Mouse (Mus musculus) spleen, postnatal 36 days (tissue): ENCODE measurements around the gene Ccdc136.
"Not testable (repeated sequence)": the region's sequence is repeated elsewhere in the genome, so short reads cannot be mapped to it uniquely, and the experiment has no call there.

Experiments
- DNase-seq, 2 experiments: peaks; one replicate each; pipeline ENCODE4 v3.0.0; 2022; ENCODE audit warnings: low spot score in 2 of 2, mixed read lengths in 1 of 2

Ccdc136 gene

DNA sequence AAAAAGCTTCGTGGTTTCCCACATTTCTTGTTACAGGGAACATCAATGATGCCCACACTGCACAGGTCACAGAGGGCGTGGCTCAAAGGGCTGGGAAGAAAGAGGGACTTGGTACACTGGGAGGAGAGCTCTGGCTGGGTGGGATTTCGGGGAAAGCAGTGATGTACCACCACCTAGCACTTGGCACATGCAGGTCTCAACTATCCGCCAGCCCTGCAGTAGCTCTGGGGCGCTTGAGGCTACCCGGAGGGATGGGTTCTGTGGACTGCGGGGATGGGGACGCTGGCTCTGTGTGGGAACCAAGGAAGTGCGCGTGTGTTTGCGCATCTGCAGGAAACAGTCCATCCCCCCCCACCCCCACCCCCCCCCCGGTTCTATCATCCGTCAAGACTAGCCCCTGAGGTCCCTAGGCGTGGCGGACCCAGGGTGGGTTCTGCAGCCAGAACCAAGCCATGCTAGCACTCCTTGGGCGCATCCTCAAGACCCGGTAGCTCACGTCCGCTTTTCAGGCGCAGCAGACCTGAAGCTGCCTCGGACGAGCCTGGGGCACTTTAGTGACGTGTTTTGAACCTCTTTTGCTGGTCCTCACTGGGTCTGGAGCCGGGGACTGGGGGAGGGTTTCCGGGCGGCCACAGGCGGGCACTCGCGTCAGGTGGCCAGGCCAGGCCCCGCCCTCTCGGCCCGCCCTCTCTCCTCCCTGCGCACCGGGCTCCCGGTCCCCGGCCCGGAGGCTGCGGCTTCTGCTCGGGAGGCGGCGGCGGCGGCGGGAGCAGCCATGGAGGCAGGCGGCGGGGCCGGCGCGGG lies at the start of gene Ccdc136:
TSS of gene Ccdc136 (plus strand) at position 400 of the 804 bp plus-strand sequence.
- peak; percentile 17 to 32 for DNase-seq

DNA sequence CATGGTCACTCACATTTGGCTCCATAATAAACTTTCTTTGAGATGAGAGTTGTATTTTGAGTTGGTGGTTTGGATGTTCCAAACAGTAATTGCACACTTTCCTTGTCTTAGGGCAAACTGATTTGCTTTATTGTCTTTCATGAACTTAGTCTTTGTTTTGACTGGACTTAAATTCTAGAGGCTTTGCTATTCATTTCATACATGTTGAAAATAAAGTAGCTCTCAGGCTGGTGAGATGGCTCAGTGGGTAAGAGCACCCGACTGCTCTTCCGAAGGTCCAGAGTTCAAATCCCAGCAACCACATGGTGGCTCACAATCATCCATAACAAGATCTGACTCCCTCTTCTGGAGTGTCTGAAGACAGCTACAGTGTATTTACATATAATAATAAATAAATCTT lies 49.6 kb upstream of the Ccdc136 start:
- not testable (repeated sequence) for DNase-seq

DNA sequence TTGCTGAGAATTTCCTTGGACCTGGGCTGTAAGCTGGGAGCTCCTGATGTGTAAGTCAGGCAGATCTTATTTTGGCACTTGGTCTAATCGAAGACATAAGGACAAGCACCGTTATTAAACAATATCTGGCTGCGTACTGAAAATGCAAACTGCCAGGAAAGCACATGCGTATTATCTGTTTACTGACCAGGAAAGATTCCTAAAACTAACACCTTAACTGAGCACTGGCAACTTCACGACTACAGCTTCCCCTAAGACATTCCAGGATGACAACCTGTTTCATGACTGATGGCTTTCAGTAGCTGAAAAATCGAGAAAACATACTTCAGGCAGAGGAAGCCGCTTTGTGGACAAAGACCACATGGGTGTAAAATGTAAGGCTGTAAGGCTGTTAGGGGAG lies 48.9 kb upstream of the Ccdc136 start:
- DNase-seq, result no peak

DNA sequence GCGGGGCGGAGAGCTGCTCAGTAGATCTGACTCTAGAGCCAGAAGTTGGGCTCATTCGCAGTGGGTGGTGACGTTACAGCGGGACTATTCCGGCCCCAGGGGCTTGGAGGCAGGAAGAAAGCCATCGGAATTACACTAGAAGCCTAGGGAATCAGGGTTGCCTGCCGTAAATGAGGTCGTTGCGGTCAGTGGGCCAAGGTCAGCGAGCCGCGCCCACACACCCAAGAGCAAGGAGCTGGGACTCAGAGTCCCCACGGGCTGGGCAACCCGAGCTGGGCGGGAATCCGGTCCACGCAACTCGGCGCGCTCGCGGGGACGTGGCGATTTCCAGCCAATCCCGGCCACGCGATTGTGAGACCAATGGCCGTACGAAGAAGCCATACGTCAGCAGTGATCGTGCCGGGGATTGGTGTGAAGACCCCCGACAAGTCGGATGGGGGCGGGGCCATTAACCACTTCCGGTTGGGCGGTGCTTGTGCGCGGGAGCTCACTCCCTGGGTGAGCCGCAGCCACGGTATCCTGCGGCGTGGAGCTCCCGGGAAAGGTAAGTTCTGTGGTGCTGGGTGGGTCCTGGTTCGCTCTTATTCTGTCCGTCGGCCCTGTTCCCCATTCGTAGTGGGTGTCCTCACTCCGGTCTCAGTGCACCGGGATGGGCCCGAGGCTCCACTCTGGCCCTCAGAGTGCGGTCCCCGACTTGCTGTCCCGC lies 48.3 kb upstream of the Ccdc136 start, which contains the start of gene Calu:
TSS of gene Calu (plus strand) at position 405 of the 706 bp plus-strand sequence.
- peak; percentile 98 to 99 for DNase-seq

DNA sequence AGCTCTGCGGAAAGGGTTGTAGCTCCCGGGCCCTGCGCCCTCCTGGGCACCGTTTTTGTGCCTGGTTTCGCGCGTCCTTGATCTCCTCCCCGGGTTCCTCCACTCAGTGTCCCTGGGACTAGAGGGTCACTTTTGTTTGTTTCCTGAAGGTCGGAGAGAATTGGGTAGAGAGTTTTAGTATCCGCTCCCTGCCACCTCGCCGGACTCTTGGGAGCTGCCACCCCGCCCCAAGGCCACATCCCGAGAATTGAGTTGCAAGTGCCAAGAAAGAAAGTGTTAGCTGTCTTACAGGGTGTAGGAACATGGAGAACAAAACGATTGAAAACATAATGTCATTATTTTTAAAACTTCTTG lies 47.8 kb upstream of the Ccdc136 start:
- DNase-seq, result no peak

DNA sequence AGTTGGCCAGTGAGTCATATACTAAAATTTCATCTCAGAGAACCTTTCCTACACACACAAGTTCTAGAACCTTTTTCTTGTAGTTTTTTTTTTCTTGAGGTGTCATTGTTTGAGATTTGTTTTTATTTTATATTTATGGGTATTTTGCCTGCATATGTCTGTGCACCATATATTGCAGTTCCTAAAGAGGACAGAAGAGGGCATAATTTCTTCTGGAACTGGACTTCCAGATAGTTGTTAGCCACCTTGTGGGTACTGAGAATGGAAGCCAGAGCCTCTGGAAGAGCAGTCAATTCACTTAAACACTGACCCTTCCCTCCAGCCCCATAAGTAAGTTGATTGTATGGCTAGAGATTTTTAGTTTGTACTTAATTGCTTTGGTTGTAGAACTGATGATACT lies 44.5 kb upstream of the Ccdc136 start:
- no peak for DNase-seq

DNA sequence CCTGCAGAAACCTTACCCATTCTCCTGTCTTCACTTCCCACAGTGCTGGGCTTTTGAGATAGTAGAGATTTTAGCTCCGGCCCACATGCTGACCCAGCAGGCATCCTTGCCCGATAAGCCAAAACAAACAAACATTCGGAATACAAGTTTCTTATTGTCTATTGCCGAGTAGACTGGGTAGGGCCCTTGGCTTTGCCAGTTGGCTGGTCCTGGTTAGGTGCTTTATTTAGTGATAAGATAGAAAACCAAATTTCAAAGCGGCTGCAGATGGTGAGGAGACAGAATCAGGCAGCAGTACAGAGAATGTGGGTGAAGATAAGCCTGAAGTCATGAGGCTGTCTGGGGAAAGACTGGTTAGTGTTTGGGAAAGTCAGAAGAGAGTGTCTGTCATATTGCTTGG lies 43.3 kb upstream of the Ccdc136 start:
- no peak for DNase-seq

DNA sequence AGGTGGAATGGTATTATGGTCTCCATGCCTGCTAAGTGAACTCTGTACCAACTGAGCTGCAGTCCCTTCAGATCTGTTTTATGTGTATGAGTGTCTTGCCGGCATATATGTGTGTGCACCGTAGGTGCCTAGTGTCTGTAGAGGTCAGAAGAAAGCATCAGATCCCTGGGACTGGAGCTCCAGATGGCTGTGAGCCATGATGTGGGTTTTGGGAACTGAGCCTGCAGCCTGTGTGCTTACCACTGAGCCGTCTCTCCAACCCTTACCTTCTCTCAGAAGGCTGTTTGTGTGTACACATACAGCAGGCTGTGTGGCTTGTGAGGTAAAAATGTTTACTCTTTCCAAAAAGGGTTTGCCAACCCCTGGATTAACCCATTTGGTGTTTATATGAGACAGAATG lies 36.7 kb upstream of the Ccdc136 start:
- no peak for DNase-seq

DNA sequence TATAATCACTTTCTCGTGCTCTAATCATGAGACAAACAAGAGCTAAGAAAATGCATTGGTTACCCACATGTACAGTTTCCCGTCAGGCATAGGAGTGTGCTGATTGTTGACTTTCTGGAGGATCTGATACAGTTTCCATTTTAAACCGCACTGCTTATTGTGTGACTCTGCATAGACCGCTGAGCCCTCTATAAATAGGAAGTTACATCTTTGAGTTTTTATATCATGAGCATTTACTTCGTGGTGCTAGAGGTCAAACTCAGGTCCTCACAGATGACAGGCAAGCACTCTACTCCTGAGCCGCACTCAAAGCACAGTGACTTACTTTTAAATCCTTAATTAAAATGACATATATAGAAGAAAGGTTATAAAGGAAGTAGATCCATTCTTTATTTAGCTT lies 35.9 kb upstream of the Ccdc136 start:
- no peak for DNase-seq

DNA sequence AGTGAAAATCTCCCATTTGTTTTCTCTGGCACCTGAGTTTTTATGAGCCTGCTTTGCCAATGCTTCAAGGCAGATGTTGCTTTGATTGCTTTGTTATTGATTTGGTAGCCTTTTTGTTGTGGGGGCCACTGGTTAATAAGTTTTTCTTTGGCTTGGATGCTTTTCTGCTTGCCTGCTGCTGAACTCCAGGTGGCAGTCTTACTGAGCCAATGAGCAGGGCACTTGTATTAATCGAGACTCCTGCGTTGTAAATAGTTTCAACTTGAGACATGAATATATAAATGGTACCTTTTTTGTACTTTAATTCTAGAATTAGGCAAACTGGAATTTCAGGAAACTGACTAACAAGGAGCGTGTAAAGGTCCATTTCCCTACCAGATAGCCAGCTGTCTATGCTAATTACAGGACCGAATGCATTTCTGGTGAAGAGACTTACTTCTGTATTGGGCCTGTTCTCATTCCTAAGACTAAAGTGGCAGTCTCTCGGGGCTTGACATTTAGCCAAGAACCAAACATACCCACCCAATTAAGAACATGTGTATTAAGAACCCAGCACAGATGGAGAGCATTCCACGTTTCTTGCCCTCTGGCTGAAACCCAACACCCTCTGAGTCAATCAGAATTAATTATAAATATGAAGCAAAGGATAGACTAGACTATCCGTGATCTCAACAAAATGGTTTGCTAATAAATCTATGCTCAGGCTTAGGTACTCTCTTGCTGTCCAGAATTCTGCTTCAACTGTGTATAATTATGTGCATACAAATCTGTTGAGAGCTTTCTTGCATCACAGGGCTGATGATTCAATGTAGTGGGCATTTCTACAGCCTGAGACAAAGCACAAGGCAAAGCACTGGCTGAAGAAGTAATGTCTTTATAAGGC lies 33.6 kb upstream of the Ccdc136 start:
- no peak for DNase-seq

DNA sequence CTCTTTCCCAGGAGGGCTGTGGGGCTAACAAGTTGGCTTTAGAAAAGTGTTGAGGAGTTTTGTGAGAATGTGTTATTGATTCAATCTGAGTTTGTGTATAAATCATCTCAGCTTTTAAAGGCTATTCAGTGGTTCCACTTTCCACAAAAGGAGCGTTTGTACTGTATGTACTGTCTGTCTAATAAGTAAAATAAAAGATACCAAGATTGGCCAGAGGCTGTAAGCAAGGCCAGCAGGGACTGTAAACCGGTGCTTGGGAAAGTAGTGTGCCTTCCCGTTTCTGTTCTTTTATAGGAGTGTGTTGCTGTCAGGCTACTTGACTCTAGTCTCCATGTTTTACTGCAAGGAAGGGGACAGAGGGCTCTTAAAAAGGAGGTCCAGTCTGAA lies 33.0 kb upstream of the Ccdc136 start:
- DNase-seq, result no peak

DNA sequence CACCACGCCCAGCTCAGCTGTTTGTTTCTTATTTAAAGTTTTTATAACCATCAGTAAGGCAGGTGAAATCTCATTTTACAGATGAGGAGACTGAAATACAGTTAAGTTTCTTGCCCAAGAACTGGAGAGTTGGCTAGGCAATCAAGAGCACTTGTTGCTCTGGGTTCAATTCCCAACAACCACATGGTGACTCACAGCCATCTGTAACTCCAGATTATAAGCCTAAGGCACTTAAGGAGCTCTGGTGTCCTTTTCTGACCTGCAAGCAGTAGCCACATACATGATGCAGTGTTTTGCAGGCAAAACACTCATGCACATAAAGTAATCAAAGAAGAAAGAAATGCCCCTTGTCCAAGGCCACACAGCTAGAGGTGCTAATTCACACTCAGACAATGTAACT lies 30.8 kb upstream of the Ccdc136 start:
- no peak for DNase-seq

DNA sequence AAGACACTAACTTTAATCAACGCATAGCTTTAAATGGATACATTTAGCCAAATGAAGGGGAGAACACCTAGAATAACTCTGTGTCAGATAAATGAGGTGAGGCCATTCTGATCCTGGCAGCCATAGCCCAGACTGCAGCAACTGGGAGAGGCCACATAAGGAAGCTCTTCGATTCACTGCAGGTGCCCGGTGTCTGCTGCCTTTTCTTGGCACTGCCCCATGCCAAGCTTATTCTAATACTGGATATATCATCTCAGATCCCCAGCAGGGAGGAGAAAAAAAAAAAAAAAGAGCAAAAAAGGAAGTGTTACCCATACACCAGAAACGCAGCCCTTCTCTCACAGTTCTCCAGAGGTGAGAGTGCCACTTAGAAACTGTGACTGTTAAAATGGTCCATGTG lies 18.7 kb upstream of the Ccdc136 start:
- no peak for DNase-seq

DNA sequence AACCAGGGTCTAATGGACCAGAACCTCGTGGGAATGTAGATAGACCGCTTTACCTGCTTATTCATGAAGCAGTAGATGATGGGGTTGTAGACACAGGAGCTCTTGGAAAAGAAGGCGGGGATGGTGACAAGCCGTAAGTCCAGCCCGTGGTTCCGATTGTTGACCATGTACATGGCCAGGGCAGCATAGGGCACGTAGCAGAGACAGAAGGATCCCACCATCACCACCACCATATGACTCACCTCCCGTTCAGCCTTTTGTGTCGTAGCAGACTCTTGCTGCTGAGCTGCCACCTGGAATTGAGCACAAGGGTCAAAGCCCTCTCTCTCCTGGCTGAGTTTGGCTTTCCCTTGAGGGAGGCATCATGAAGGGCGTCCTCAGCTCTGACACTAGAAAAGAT lies 17.4 kb upstream of the Ccdc136 start:
- no peak for DNase-seq

DNA sequence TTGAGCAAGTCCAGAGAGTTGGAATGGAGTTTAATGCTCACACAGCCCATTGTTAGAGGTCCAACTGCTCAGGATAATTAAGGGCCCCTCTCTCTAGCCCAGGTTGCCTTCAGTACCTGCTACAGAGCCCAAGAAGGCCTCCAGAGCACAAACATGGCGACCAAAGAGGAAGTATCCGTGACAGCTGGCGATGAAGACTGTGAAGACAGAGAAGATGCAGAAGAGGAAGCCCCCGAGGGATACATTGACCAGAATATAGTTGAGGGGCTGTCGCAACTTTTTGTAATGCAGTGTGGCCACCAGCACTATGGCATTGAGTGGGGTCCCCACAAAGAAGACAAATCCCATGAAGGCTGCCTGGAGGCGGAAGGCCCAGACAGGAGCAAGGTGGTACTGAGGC lies 16.2 kb upstream of the Ccdc136 start:
- DNase-seq, result no peak

DNA sequence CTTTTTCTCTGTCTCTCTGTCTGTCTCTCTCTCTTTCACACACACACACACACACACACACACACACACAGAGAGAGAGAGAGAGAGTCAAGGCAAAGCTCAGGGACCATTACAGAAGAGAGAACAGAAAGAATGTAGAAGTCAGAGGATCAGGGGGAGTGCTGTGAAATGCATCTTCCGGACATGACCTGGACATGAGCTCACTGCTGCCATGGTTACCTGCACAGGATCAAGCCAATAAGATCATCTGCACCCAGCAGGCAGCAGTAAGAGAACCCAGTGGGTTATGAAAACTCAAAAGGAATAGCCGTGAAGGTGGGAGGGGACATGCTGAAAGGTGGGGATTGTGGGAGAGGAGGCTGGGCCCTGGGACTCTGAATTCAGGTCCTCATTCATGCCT lies 13.7 kb upstream of the Ccdc136 start:
- no peak for DNase-seq

DNA sequence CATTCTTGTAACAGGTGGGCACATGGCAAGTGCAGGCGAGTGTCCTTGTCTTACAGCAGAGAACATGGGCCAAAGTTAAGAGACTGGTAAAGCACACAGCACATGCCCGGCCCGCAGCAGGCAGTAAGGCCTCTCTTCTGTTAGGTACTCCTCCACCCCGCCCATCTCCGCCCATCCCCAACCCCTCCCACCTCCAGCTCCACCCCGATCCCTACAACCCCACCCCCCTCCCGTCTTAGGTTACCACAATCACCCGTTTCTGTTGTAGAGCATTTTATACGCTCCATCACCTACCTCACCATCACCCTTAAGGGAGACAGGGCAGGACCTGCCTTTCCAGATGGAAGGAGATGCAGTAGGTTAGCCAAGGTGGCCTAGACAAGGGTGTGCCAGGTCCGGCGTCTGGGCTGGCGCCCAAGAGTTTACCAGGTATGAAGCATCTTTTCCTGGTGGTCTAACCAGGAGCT lies 8.0 kb upstream of the Ccdc136 start, which contains the start of gene Opn1sw:
TSS of gene Opn1sw (minus strand) at position 417 of the 467 bp plus-strand sequence.
- DNase-seq, result no peak

DNA sequence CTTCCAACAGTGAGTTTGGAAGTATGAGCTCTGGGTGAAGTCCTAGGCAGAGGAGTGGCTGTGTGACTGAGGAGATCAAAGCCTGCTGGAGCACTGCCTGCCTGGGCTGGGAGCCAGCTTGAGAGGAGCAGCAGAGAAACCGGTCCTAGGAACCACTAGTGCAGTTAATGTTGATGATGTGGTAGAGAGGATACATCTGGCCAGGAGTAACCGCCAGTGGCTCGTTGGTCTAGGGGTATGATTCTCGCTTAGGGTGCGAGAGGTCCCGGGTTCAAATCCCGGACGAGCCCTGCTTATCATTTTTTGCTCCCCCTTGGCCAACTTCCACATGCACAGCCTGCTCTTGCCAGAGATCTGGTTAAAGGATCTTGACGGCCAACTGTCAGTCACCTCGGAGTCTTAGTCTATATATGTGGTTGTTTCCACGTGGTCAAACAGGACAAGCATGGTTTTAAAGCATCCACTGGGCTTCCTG lies 7.5 kb upstream of the Ccdc136 start:
- DNase-seq, result peak; percentile 10 to 17

DNA sequence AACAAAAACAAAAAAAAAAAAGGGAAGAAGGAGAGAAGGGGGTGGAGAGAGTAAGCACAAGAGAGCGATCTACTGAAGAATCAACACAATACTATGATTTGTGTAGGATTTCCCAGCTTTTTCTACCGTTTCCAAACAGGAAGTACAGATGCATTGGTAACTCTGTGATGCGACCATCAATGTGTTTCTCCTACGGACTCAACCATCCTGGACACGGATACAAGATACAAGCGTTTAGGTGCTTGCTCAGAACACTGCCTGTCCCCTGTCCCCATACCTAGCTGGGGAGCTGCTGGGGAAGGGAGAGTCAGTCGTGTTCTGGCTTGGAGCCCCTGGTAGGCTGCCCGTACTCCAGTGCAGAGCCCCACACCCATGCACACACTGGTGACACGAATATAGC lies 6.7 kb upstream of the Ccdc136 start:
- DNase-seq, result no peak

DNA sequence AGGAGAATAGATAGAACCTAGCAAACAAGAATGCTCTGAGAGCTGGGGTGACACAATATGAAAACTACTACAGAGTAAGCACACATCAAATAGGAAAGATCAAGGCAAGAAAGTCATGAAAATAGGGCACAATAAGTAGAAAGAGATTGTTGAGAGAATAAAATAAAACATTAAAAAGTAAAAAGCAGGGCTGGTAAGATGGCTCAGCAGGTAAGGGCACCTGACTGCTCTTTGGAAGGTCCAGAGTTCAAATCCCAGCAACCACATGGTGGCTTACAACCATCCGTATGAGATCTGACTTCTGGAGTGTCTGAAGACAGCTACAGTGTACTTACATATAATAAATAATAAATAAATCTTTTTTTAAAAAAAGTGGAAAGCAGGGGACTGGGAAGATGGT lies 5.6 kb upstream of the Ccdc136 start:
- not testable (repeated sequence) for DNase-seq

DNA sequence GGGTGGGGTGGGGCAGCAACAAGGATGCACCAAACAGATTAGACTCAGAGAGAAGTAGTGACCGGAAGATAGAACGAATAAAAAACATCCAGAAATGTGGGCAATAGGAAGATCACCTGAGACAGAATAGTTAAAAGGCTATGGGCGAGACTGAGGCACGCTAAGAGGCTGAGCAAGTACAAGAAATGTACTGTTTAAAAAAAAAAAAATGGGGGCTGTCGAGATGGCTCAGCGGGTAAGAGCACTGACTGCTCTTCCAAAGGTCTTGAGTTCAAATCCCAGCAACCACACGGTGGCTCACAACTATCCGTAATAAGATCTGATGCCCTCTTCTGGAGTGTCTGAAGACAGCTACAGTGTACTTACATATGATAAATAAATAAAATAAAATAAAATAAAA lies 4.9 kb upstream of the Ccdc136 start:
- DNase-seq, result not testable (repeated sequence)

DNA sequence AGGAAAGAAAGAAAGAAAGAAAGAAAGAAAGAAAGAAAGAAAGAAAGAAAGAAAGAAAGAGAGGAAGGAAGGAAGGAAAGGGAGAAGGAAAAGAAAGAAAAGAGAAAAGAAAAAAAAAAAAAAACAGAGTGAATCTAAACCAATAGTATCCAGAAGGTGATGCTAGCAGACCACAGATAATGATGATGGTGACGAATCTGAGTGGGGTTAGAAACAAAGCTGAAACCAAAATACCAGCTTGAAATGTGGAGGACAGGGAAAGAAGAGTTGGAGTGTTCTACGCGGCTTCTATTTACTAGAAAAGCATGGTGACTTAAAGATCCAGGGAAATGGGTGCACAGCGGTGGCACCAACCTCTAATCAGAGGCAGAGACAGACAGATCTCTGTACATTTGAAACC lies 4.3 kb upstream of the Ccdc136 start:
- DNase-seq, result no peak
